Mouse (Mus musculus): ENCODE measurements around the gene Olfr108. TPM values are rescaled to one million over a fixed set of nuclear protein-coding genes. Genes with fewer than 3 reads are reported as not detected.

The Olfr108 gene
- polyA plus RNA-seq (2021), result not detected

- in situ Hi-C loops (cut with MboI; ENCODE audit: low pct_unique_long_range_greater_than_20kb), result no loop called here
- ATAC-seq (no peak), DNase-seq (ENCODE audit: low read depth, low spot score) (no peak)
- TF ChIP-seq CTCF (IDR thresholded peaks at IDR 0.05), result no peak
- ChIA-PET CTCF (no interaction called here), POLR2A (no interaction called here)
- H3K27me3 ChIP-seq, result no peaks in the 10 kb centered on the region
Measured at GRCm38 (mm10) chr17:37445180-37445579, at the start of gene Olfr108. Gene Olfr108 (plus strand): TSS chr17:37445480.

- POLR2A ChIA-PET, result no interaction called here
- no peak for ATAC-seq
- in situ Hi-C loops (cut with MboI; ENCODE audit: low pct_unique_long_range_greater_than_20kb), result no loop called here
Measured at GRCm38 (mm10) chr17:37398926-37399325, 46.4 kb upstream of the Olfr108 start, which contains the start of gene Olfr107. Gene Olfr107 (plus strand): TSS chr17:37399226.

GRCm38 (mm10) chr17:37413380-37413779 lies 31.9 kb upstream of the Olfr108 start:
- DNase-seq (ENCODE audit: low read depth, low spot score) (no peak), ATAC-seq (no peak)
- in situ Hi-C loops (cut with MboI; ENCODE audit: low pct_unique_long_range_greater_than_20kb), result no loop called here
- POLR2A ChIA-PET, result no interaction called here
- CTCF ChIA-PET, result no interaction called here
- H3K27me3 ChIP-seq, result no peaks in the 10 kb centered on the region
- no peak for TF ChIP-seq CTCF (IDR thresholded peaks at IDR 0.05)

More at GRCm38 (mm10) chr17:37398926-37399325, 46.4 kb upstream of the Olfr108 start, which contains the start of gene Olfr107:
- no peak for TF ChIP-seq CTCF (IDR thresholded peaks at IDR 0.05)
- no peaks in the 10 kb centered on the region for H3K27me3 ChIP-seq
- CTCF ChIA-PET, result no interaction called here
- no peak for DNase-seq (ENCODE audit: low read depth, low spot score)

GRCm38 (mm10) chr17:37458616-37459015 lies 13.3 kb downstream of the Olfr108 start, which contains the start of gene Olfr109:
Gene Olfr109 (plus strand): TSS chr17:37458916.
- DNase-seq (ENCODE audit: low read depth, low spot score) (no peak), ATAC-seq (no peak)
- in situ Hi-C loops (cut with MboI; ENCODE audit: low pct_unique_long_range_greater_than_20kb), result no loop called here
- ChIA-PET POLR2A (no interaction called here), CTCF (no interaction called here)
- TF ChIP-seq CTCF (IDR thresholded peaks at IDR 0.05), result no peak
- H3K27me3 ChIP-seq, result no peaks in the 10 kb centered on the region

- ChIA-PET CTCF (no interaction called here), POLR2A (no interaction called here)
- ATAC-seq, result no peak
- TF ChIP-seq CTCF (IDR thresholded peaks at IDR 0.05), result no peak
- no peaks in the 10 kb centered on the region for H3K27me3 ChIP-seq
- no peak for DNase-seq (ENCODE audit: low read depth, low spot score)
- in situ Hi-C loops (cut with MboI; ENCODE audit: low pct_unique_long_range_greater_than_20kb), result no loop called here
Measured at GRCm38 (mm10) chr17:37483452-37483851, 38.2 kb downstream of the Olfr108 start, which contains the start of gene H2-M2. Gene H2-M2 (minus strand): TSS chr17:37483552.

- DNase-seq (ENCODE audit: low read depth, low spot score) (no peak), ATAC-seq (no peak)
- ChIA-PET POLR2A (no interaction called here), CTCF (no interaction called here)
- in situ Hi-C loops (cut with MboI; ENCODE audit: low pct_unique_long_range_greater_than_20kb), result no loop called here
- H3K27me3 ChIP-seq, result no peaks in the 10 kb centered on the region
- TF ChIP-seq CTCF (IDR thresholded peaks at IDR 0.05), result no peak
Measured at GRCm38 (mm10) chr17:37491930-37492518, 46.7 kb downstream of the Olfr108 start, which contains the start of gene Olfr110. Gene Olfr110 (plus strand): TSS chr17:37492468.

Other genes starting within 250 kb of the Olfr108 start
- gene Olfr94, start 244.5 kb upstream of the Olfr108 start, polyA plus RNA-seq (2021), result not detected
- gene Olfr95, start 232.4 kb upstream of the Olfr108 start, polyA plus RNA-seq (2021), result not detected
- not detected for gene Olfr96, start 225.3 kb upstream of the Olfr108 start, polyA plus RNA-seq (2021)
- gene Olfr97, start 208.2 kb upstream of the Olfr108 start, polyA plus RNA-seq (2021), result not detected
- gene Olfr98, start 181.7 kb upstream of the Olfr108 start, polyA plus RNA-seq (2021), result not detected
- 6.0 TPM for gene H2-M3, start 175.3 kb upstream of the Olfr108 start, polyA plus RNA-seq (2021)
- 0.05 TPM for gene Olfr99, start 162.0 kb upstream of the Olfr108 start, polyA plus RNA-seq (2021)
- not detected for gene Olfr101, start 141.2 kb upstream of the Olfr108 start, polyA plus RNA-seq (2021)
- not detected for gene Olfr102, start 128.4 kb upstream of the Olfr108 start, polyA plus RNA-seq (2021)
- gene Olfr103, start 105.8 kb upstream of the Olfr108 start, polyA plus RNA-seq (2021), result not detected
- not detected for gene Olfr104-ps, start 85.9 kb upstream of the Olfr108 start, polyA plus RNA-seq (2021)
- not detected for gene Olfr105-ps, start 66.4 kb upstream of the Olfr108 start, polyA plus RNA-seq (2021)
- gene Olfr106-ps, start 55.1 kb upstream of the Olfr108 start, polyA plus RNA-seq (2021), result not detected
- gene Olfr107, start 46.3 kb upstream of the Olfr108 start, polyA plus RNA-seq (2021), result 0.01 TPM
- not detected for gene Olfr109, start 13.4 kb downstream of the Olfr108 start, polyA plus RNA-seq (2021)
- gene H2-M2, start 38.1 kb downstream of the Olfr108 start, polyA plus RNA-seq (2021), result 0.82 TPM
- gene Olfr110, start 47.0 kb downstream of the Olfr108 start, polyA plus RNA-seq (2021), result not detected
- gene Olfr111, start 62.5 kb downstream of the Olfr108 start, polyA plus RNA-seq (2021), result not detected
- gene Olfr112, start 124.0 kb downstream of the Olfr108 start, polyA plus RNA-seq (2021), result not detected
- gene Olfr113, start 132.2 kb downstream of the Olfr108 start, polyA plus RNA-seq (2021), result not detected
- not detected for gene Olfr114, start 147.3 kb downstream of the Olfr108 start, polyA plus RNA-seq (2021)
- not detected for gene Olfr115, start 181.6 kb downstream of the Olfr108 start, polyA plus RNA-seq (2021)
- gene Olfr116, start 181.7 kb downstream of the Olfr108 start, polyA plus RNA-seq (2021), result not detected
- not detected for gene Olfr117, start 218.3 kb downstream of the Olfr108 start, polyA plus RNA-seq (2021)
- gene Olfr118, start 221.5 kb downstream of the Olfr108 start, polyA plus RNA-seq (2021), result 0.03 TPM

Measured in Patski (cell line).